Mouse (Mus musculus) layer of hippocampus, adult 18-20 months (tissue): ENCODE data around the gene Calm4. TPM values are rescaled to one million over a fixed set of nuclear protein-coding genes. Genes with fewer than 3 reads are reported as not detected.
"Not testable (repeated sequence)": the region's sequence is repeated elsewhere in the genome, so short reads cannot be mapped to it uniquely, and the experiment has no call there.

ENCODE experiments used
- DNase-seq, 2 experiments: peaks; one replicate each; pipeline ENCODE4 v3.0.0; 2022; ENCODE audit warnings: low spot score in 2 of 2
- long read RNA-seq: library from polyadenylated mRNA; stranded (forward); transcript quantifications from one replicate; pipeline ENCODE4 v2.0.0, GENCODE M21; 2021
- total RNA-seq, 2 experiments: library from RNA; stranded (reverse); gene quantifications; 2 replicates each; pipeline ENCODE4 v1.2.3; 2021

The Calm4 gene
- not detected for total RNA-seq
- long read RNA-seq: 0 reads

GRCm38 (mm10) chr13:3837312-3837807 is at the start of gene Calm4:
Gene Calm4, plus strand, starts transcription at chr13:3837757.
- DNase-seq: not testable (repeated sequence)

GRCm38 (mm10) chr13:3788588-3788987 is 49.0 kb upstream of the Calm4 start:
- DNase-seq: no peak

GRCm38 (mm10) chr13:3789531-3789930 is 48.0 kb upstream of the Calm4 start:
- DNase-seq: no peak

- DNase-seq: no peak
Measured at GRCm38 (mm10) chr13:3796649-3797048, 40.9 kb upstream of the Calm4 start.

GRCm38 (mm10) chr13:3798751-3799150 is 38.8 kb upstream of the Calm4 start:
- no peak for DNase-seq

GRCm38 (mm10) chr13:3799386-3799785 is 38.2 kb upstream of the Calm4 start:
- DNase-seq: no peak

- DNase-seq: no peak
Measured at GRCm38 (mm10) chr13:3804186-3804585, 33.4 kb upstream of the Calm4 start, which contains the start of gene Calml3. Gene Calml3, minus strand, starts transcription at chr13:3804316.

GRCm38 (mm10) chr13:3805132-3805531 is 32.4 kb upstream of the Calm4 start:
- DNase-seq: no peak

- DNase-seq: no peak
Measured at GRCm38 (mm10) chr13:3805638-3806037, 31.9 kb upstream of the Calm4 start.

GRCm38 (mm10) chr13:3807131-3807827 is 30.3 kb upstream of the Calm4 start:
- DNase-seq: no peak

GRCm38 (mm10) chr13:3818012-3818739 is 19.4 kb upstream of the Calm4 start:
- no peak for DNase-seq

- DNase-seq: no peak
Measured at GRCm38 (mm10) chr13:3818740-3819076, 18.8 kb upstream of the Calm4 start.

- DNase-seq: no peak
Measured at GRCm38 (mm10) chr13:3822105-3822504, 15.5 kb upstream of the Calm4 start.

GRCm38 (mm10) chr13:3825726-3826125 is 11.8 kb upstream of the Calm4 start:
- no peak for DNase-seq

GRCm38 (mm10) chr13:3831546-3831945 is 6.0 kb upstream of the Calm4 start:
- DNase-seq: no peak

- no peak for DNase-seq
Measured at GRCm38 (mm10) chr13:3831994-3832393, 5.6 kb upstream of the Calm4 start.

GRCm38 (mm10) chr13:3832450-3832849 is 5.1 kb upstream of the Calm4 start:
- DNase-seq: no peak

GRCm38 (mm10) chr13:3833644-3834043 is 3.9 kb upstream of the Calm4 start:
- DNase-seq: not testable (repeated sequence)

GRCm38 (mm10) chr13:3840662-3841061 is 3.1 kb downstream of the Calm4 start:
- DNase-seq: not testable (repeated sequence)

GRCm38 (mm10) chr13:3850330-3850729 is 12.8 kb downstream of the Calm4 start:
- DNase-seq: no peak

- not testable (repeated sequence) for DNase-seq
Measured at GRCm38 (mm10) chr13:3853648-3854333, 16.2 kb downstream of the Calm4 start, which contains the start of gene Calm5. Gene Calm5, plus strand, starts transcription at chr13:3854173.

- no peak for DNase-seq
Measured at GRCm38 (mm10) chr13:3854856-3855255, 17.3 kb downstream of the Calm4 start.
